ENCODE assay signal across 8 mouse cellular contexts in the genomic region with DNA sequence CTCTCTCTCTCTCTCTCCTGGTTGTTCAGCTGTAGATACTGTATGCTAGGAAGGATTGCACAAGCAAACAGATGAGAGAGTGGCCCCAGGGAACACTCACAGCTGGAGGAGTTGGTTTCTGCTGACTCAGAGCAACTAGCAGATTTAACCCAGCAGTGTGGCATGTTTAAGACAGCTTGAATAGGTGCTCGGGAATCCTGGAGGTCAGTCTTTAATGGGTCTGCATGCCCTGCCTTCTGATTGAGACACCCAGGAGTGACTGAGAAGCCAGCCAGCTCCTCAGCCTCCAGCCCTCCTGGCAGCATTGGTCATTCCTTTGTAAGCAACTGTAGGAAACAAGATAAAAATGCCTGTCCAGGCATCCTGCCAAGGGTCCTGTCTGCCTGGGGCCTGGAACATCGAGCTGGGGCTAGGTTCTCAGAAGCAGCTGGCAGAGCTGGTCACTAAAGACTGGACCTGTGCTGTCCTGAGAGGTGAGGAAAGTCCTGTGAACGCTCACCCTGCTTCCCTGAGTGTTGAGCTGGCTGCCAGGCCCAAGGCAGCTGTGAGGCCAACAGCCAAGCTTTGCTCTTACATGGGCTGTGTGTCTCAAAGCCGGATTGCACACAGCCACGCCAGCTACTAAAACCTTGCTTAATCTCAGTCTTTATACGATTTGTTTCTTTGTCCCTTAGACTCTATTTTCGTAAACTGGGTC. TPM values are rescaled to one million over a fixed set of nuclear protein-coding genes. Genes with fewer than 3 reads are reported as not detected.
A peak's percentile ranks its signal among the peaks of the same experiment; 100 is the strongest.
DNase-seq lines count a peak whose midpoint lies in the region; ATAC-seq and TF ChIP-seq lines count a peak whose summit lies in the region.

No protein-coding gene starts in this region.

- H3K9me3 ChIP-seq in limb, embryonic 14.5 days (ENCODE audit: control insufficient read depth, low read length): 0 out of 2 replicates have a peak, but pooled peaks cover 3% of the 10 kb centered on the region
- H3K9me3 ChIP-seq in limb, embryonic 10.5 days (replicated peaks): no peaks in the 10 kb centered on the region

- no peak for TF ChIP-seq POLR2A in limb, embryonic 14.5 days (IDR thresholded peaks at IDR 0.05; ENCODE audit: borderline replicate concordance, extremely low read depth, insufficient read depth, insufficient read length)

- no peaks in the 10 kb centered on the region for H3K4me1 ChIP-seq in limb, embryonic 14.5 days (ENCODE audit: control insufficient read depth, insufficient read depth, low read length)
- H3K4me1 ChIP-seq in limb, embryonic 10.5 days: no peaks in the 10 kb centered on the region

- H3K9ac ChIP-seq in limb, embryonic 14.5 days (ENCODE audit: low read depth, low read length, severe bottlenecking): no peak overlapping the region

- H3K4me2 ChIP-seq in limb, embryonic 14.5 days (replicated peaks; ENCODE audit: low read depth, low read length, severe bottlenecking): no peak overlapping the region

- 69% methylated on average over 7 of the region's 7 CpGs for WGBS in limb, embryonic 14.5 days
- WGBS in limb, embryonic 10.5 days: 78% methylated on average over 7 of the region's 7 CpGs

- ATAC-seq in limb, embryonic 14.5 days (ENCODE audit: low FRiP score, low read depth): no peak
- ATAC-seq in megakaryocyte-erythroid progenitor cell, adult 5-6 weeks (replicated peaks; ENCODE audit: low FRiP score, low TSS enrichment, poor library complexity, severe bottlenecking): peak; percentile 31; the same call in 1 of the 2 replicates
- ATAC-seq in erythroid progenitor cell, adult 5-6 weeks (replicated peaks; ENCODE audit: low FRiP score, poor library complexity, severe bottlenecking): no peak

- peaks cover 12% of the 10 kb centered on the region; the same call in 1 of the 2 replicates for H3K36me3 ChIP-seq in limb, embryonic 14.5 days (ENCODE audit: control insufficient read depth, insufficient read depth, low read length)
- H3K36me3 ChIP-seq in limb, embryonic 10.5 days: no peaks in the 10 kb centered on the region

- peak; percentile 26 for DNase-seq in limb, embryonic 14.5 days (ENCODE audit: low spot score)
- DNase-seq in limb, embryonic 10.5 days (ENCODE audit: low spot score): no peak
- peak; percentile 73 for DNase-seq in adrenal gland, adult 8-10 months
- DNase-seq in gastrocnemius, postnatal 10 days: peak; percentile 57
- DNase-seq in kidney, adult 18-20 months: peak; percentile 84
- no peak for DNase-seq in frontal cortex, postnatal 25 days (ENCODE audit: low spot score in 2 of 2)

- H3K27ac ChIP-seq in limb, embryonic 14.5 days (replicated peaks; ENCODE audit: low read depth, low read length): 0 out of 2 replicates have a peak overlapping the region, but pooled peaks have one; percentile 33
- no peak overlapping the region for H3K27ac ChIP-seq in limb, embryonic 10.5 days

- H3K27me3 ChIP-seq in limb, embryonic 14.5 days (ENCODE audit: control insufficient read depth, insufficient read depth, low read length): no peaks in the 10 kb centered on the region
- no peaks in the 10 kb centered on the region for H3K27me3 ChIP-seq in limb, embryonic 10.5 days (ENCODE audit: low read depth, poor library complexity, severe bottlenecking)

- H3K4me3 ChIP-seq in limb, embryonic 14.5 days (replicated peaks; ENCODE audit: low read length): no peak overlapping the region
- H3K4me3 ChIP-seq in limb, embryonic 10.5 days: no peak overlapping the region

RNA-seq across cellular contexts. Expression of a gene that starts 31.4 kb away (rescaled TPM):
- polyA plus RNA-seq in limb, embryonic 14.5 days (2012; rRNA removed): 20.3 and 24.4 TPM in 2 replicates
- polyA plus RNA-seq in limb, embryonic 14.5 days (2014; fragmentation: Nextera tagmentation; extraction: Ambion mirVana): 21.7 and 22.5 TPM in 2 replicates
- polyA plus RNA-seq in limb, embryonic 10.5 days (2016; fragmentation: Nextera tagmentation; extraction: Ambion mirVana): 2.7 and 8.2 TPM in 2 replicates
- 100 to 1,000 TPM; 255 to 425 (median 320) TPM for total RNA-seq in adrenal gland, adult 8-10 months (2022)
- 10 to 100 TPM; 34.5 to 45.9 TPM for total RNA-seq in gastrocnemius, postnatal 10 days (2021)
- 33.3 and 51.4 TPM in 2 replicates for total RNA-seq in megakaryocyte-erythroid progenitor cell, adult 5-6 weeks (2014; fragmentation: Nextera tagmentation)
- 34.2 and 35.2 TPM in 2 replicates for total RNA-seq in megakaryocyte-erythroid progenitor cell, adult 5-6 weeks (2017)
- 17.6 and 22.3 TPM in 2 replicates for total RNA-seq in erythroid progenitor cell, adult 5-6 weeks (2015; ENCODE audit: low replicate concordance)
- 10.7 and 15.7 TPM in 2 replicates for total RNA-seq in erythroid progenitor cell, adult 5-6 weeks (2017; ENCODE audit: low replicate concordance)

RNA-seq across cellular contexts. Expression of a gene that starts 35.1 kb away (rescaled TPM):
- 0.29 and 0.38 TPM in 2 replicates for polyA plus RNA-seq in limb, embryonic 14.5 days (2012; rRNA removed)
- polyA plus RNA-seq in limb, embryonic 14.5 days (2014; fragmentation: Nextera tagmentation; extraction: Ambion mirVana): 0.34 and 0.48 TPM in 2 replicates
- 0.20 TPM in 2 replicates for polyA plus RNA-seq in limb, embryonic 10.5 days (2016; fragmentation: Nextera tagmentation; extraction: Ambion mirVana)
- total RNA-seq in adrenal gland, adult 8-10 months (2022): under 1 TPM; 0.23 to 0.91 (median 0.31) TPM
- under 1 TPM; 0.68 to 0.77 TPM for total RNA-seq in gastrocnemius, postnatal 10 days (2021)
- total RNA-seq in megakaryocyte-erythroid progenitor cell, adult 5-6 weeks (2014; fragmentation: Nextera tagmentation): 0.74 and 3.9 TPM in 2 replicates
- total RNA-seq in megakaryocyte-erythroid progenitor cell, adult 5-6 weeks (2017): 0.66 and 1.5 TPM in 2 replicates
- 1.7 TPM in 1 of 2 replicates, not detected in the other for total RNA-seq in erythroid progenitor cell, adult 5-6 weeks (2015; ENCODE audit: low replicate concordance)
- not detected in 2 replicates for total RNA-seq in erythroid progenitor cell, adult 5-6 weeks (2017; ENCODE audit: low replicate concordance)

Comparison
In these comparisons a context has a peak if more than half of its experiments do, and no peak if none do; other contexts are left out.
1. DNase-seq: peak in limb, embryonic 14.5 days (single experiment), adrenal gland, adult 8-10 months (single experiment), gastrocnemius, postnatal 10 days (single experiment) and kidney, adult 18-20 months (single experiment); none in limb, embryonic 10.5 days (single experiment) and frontal cortex, postnatal 25 days (0 of 2).
2. RNA of a gene that starts 31.4 kb away (total RNA-seq): 255 to 425 TPM in adrenal gland, adult 8-10 months; 34.5 to 45.9 TPM in gastrocnemius, postnatal 10 days, 33.3 to 51.4 TPM in megakaryocyte-erythroid progenitor cell, adult 5-6 weeks and 10.7 to 22.3 TPM in erythroid progenitor cell, adult 5-6 weeks; every median in the first group is over 4 times any median in the second.